ENCODE assay signal across 25 mouse cellular contexts in the genomic region with DNA sequence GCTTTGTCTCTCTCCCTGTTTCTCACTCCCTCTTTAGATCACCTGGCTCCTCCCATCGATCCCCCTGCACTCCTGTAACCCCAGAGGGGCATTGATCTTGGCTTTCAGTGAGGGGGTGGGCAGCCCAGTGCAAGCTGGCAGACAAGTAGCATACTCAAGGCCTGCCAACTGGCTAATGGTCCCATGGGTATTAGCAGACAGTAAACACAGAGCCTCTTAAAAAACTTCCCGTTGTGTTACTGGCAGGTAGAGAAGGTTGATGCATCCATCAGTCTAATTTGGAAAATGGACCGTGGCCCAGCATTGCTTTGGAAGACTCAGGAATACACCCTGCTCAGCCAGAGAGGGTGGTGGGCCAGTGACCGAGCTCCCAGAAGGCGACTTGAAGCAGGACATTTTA.
"Had no signal": no experiment of that assay in that cellular context is flagged by ENCODE, and none has a peak within 500 bp of the region (broad histone marks: within the 10 kb centered on the region; RNA-seq: fewer than 3 reads in every experiment).

No protein-coding gene starts in this region.

- DNase-seq: kidney, adult 2 months; kidney, postnatal 25 days; layer of hippocampus, postnatal 36 days; liver; lung, adult 18-20 months; lung, postnatal 10 days; lung, postnatal 36 days; retina, postnatal 1 day; right cerebral cortex, postnatal 25 days; spleen, adult 18-20 months; thymus, postnatal 25 days had no signal

- H3K4me3 ChIP-seq: layer of hippocampus, adult 2 months; left cerebral cortex, adult 2 months; limb, embryonic 10.5 days; limb, embryonic 13.5 days; liver, embryonic 12.5 days; liver, embryonic 15.5 days; lung, embryonic 15.5 days; megakaryocyte, embryonic 14.5 days; midbrain, embryonic 10.5 days; midbrain, embryonic 13.5 days; myocyte; stomach, embryonic 15.5 days had no signal

- H3K27me3 ChIP-seq: liver, embryonic 12.5 days; liver, embryonic 15.5 days; lung, embryonic 15.5 days; midbrain, embryonic 13.5 days; stomach, embryonic 15.5 days had no signal

- H3K9ac ChIP-seq: limb, embryonic 13.5 days; liver, embryonic 12.5 days; liver, embryonic 15.5 days; lung, embryonic 15.5 days; midbrain, embryonic 13.5 days; stomach, embryonic 15.5 days had no signal

- H3K4me1 ChIP-seq: liver, embryonic 15.5 days; midbrain, embryonic 10.5 days; stomach, embryonic 15.5 days had no signal

- H3K4me2 ChIP-seq: limb, embryonic 13.5 days; liver, embryonic 12.5 days; liver, embryonic 15.5 days; lung, embryonic 15.5 days; midbrain, embryonic 13.5 days; stomach, embryonic 15.5 days had no signal

- H3K36me3 ChIP-seq: limb, embryonic 10.5 days; limb, embryonic 13.5 days; liver, embryonic 12.5 days; liver, embryonic 15.5 days; lung, embryonic 15.5 days; midbrain, embryonic 10.5 days; midbrain, embryonic 13.5 days; stomach, embryonic 15.5 days had no signal

- H3K27ac ChIP-seq: kidney, postnatal 0 days; layer of hippocampus, adult 2 months; left cerebral cortex, adult 2 months; limb, embryonic 10.5 days; limb, embryonic 13.5 days; liver, embryonic 12.5 days; liver, embryonic 15.5 days; lung, embryonic 15.5 days; midbrain, embryonic 10.5 days; midbrain, embryonic 13.5 days; stomach, embryonic 15.5 days had no signal

- H3K9me3 ChIP-seq: limb, embryonic 10.5 days; limb, embryonic 13.5 days; liver, embryonic 12.5 days; liver, embryonic 15.5 days; lung, embryonic 15.5 days; midbrain, embryonic 10.5 days; midbrain, embryonic 13.5 days; stomach, embryonic 15.5 days had no signal

- ATAC-seq: liver, embryonic 12.5 days; midbrain, embryonic 13.5 days; midbrain, embryonic 16.5 days had no signal
